ENCODE assay signal across 16 mouse cellular contexts in the genomic region with DNA sequence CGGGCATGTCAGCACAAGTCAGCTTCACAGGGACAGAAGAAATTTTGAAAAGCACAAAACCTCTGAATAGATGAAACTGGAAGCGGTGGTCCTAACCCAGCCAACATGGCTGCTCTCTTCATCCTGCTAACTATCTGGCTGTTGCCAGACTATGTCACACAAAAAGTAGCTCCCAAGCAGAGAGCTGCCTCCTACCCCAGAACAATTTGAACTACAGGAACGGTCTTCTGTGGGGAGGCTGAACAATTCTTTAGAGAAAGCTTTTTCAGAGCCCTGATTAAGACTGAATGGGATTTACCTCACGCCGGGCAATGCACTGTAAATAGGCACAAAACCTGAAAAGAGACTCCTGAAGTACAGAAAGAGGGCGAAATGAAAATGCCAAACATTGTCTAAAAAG.
DNase-seq lines count a peak whose midpoint lies in the region; ATAC-seq lines count a peak whose summit lies in the region.
"Had no signal": no experiment of that assay in that cellular context is flagged by ENCODE, and none has a peak within 500 bp of the region (broad histone marks: within the 10 kb centered on the region; RNA-seq: fewer than 3 reads in every experiment).

No protein-coding gene starts in this region.

- H3K9ac ChIP-seq in heart, embryonic 12.5 days = peak overlapping the region; percentile 31; the same call in 1 of the 2 replicates
- H3K9ac ChIP-seq in lung, embryonic 15.5 days = no peak overlapping the region
- H3K9ac ChIP-seq in forebrain, embryonic 15.5 days (replicated peaks) = no peak overlapping the region
- H3K9ac ChIP-seq in stomach, embryonic 14.5 days (replicated peaks; ENCODE audit: low read depth, low read length) = no peak overlapping the region
- H3K9ac ChIP-seq: liver, embryonic 14.5 days; neural tube, embryonic 13.5 days had no signal

- no peak for DNase-seq in heart, postnatal 14 days
- DNase-seq in lung, adult 18-20 months = no peak
- DNase-seq in adrenal gland, adult 18-20 months (ENCODE audit: low spot score in 2 of 2) = no peak
- no peak for DNase-seq in adrenal gland, postnatal 25 days
- DNase-seq: adrenal gland, postnatal 10 days; gastrocnemius, postnatal 10 days; retina, postnatal 1 day; thymus, postnatal 25 days had no signal

- no peak overlapping the region for H3K4me2 ChIP-seq in heart, embryonic 12.5 days
- no peak overlapping the region for H3K4me2 ChIP-seq in lung, embryonic 15.5 days
- no peak overlapping the region for H3K4me2 ChIP-seq in forebrain, embryonic 15.5 days (replicated peaks)
- no peak overlapping the region for H3K4me2 ChIP-seq in stomach, embryonic 14.5 days (replicated peaks; ENCODE audit: low read depth, low read length)
- H3K4me2 ChIP-seq: neural tube, embryonic 13.5 days had no signal

- no peak for ATAC-seq in heart, embryonic 12.5 days (ENCODE audit: insufficient number of reproducible peaks, low FRiP score)
- no peak for ATAC-seq in lung, embryonic 15.5 days (ENCODE audit: borderline replicate concordance, extremely low read depth, low FRiP score, low TSS enrichment)
- ATAC-seq in forebrain, embryonic 15.5 days (replicated peaks) = peak; percentile 58; the same call in 1 of the 2 replicates
- no peak for ATAC-seq in stomach, embryonic 14.5 days (ENCODE audit: insufficient number of reproducible peaks, insufficient read depth, low FRiP score, low read depth)
- ATAC-seq: intestine, postnatal 0 days had no signal

- peak overlapping the region; percentile 59 for H3K27ac ChIP-seq in heart, embryonic 12.5 days (ENCODE audit: poor library complexity, severe bottlenecking)
- peak overlapping the region; percentile 63 for H3K27ac ChIP-seq in lung, embryonic 15.5 days
- peak overlapping the region; percentile 31; the same call in 1 of the 2 replicates for H3K27ac ChIP-seq in forebrain, embryonic 15.5 days (replicated peaks)
- H3K27ac ChIP-seq in stomach, embryonic 14.5 days (ENCODE audit: low read length) = peak overlapping the region; percentile 52; the same call in 1 of the 2 replicates
- H3K27ac ChIP-seq: liver, embryonic 14.5 days; neural tube, embryonic 13.5 days had no signal

- H3K4me3 ChIP-seq in heart, embryonic 12.5 days = no peak overlapping the region
- no peak overlapping the region for H3K4me3 ChIP-seq in lung, embryonic 15.5 days
- no peak overlapping the region for H3K4me3 ChIP-seq in forebrain, embryonic 15.5 days
- no peak overlapping the region for H3K4me3 ChIP-seq in stomach, embryonic 14.5 days (ENCODE audit: low read depth, low read length)
- H3K4me3 ChIP-seq: megakaryocyte, embryonic 14.5 days; neural tube, embryonic 13.5 days had no signal

- H3K4me1 ChIP-seq in heart, embryonic 12.5 days (replicated peaks) = peaks cover 69% of the 10 kb centered on the region
- peaks cover 18% of the 10 kb centered on the region for H3K4me1 ChIP-seq in lung, embryonic 15.5 days
- peaks cover 14% of the 10 kb centered on the region for H3K4me1 ChIP-seq in forebrain, embryonic 15.5 days
- H3K4me1 ChIP-seq in stomach, embryonic 14.5 days (ENCODE audit: control insufficient read depth, insufficient read depth, low read length) = peaks cover 28% of the 10 kb centered on the region; the same call in 1 of the 2 replicates

- intact Hi-C loops in heart, postnatal 14 days (cut with DNase I) = no loop called here

- H3K36me3 ChIP-seq in heart, embryonic 12.5 days = peaks cover 11% of the 10 kb centered on the region; the same call in 1 of the 2 replicates
- no peaks in the 10 kb centered on the region for H3K36me3 ChIP-seq in lung, embryonic 15.5 days
- H3K36me3 ChIP-seq in forebrain, embryonic 15.5 days = no peaks in the 10 kb centered on the region
- no peaks in the 10 kb centered on the region for H3K36me3 ChIP-seq in stomach, embryonic 14.5 days (ENCODE audit: control insufficient read depth, insufficient read depth, low read length)
- H3K36me3 ChIP-seq: neural tube, embryonic 13.5 days had no signal

- WGBS in heart, embryonic 12.5 days = 81% methylated on average over 6 of the region's 6 CpGs
- 60% methylated on average over 6 of the region's 6 CpGs for WGBS in lung, embryonic 15.5 days
- 12% methylated on average over 6 of the region's 6 CpGs for WGBS in forebrain, embryonic 15.5 days
- WGBS in stomach, embryonic 14.5 days = 63% methylated on average over 6 of the region's 6 CpGs

- no peaks in the 10 kb centered on the region for H3K9me3 ChIP-seq in heart, embryonic 12.5 days (replicated peaks)
- no peaks in the 10 kb centered on the region for H3K9me3 ChIP-seq in lung, embryonic 15.5 days
- H3K9me3 ChIP-seq in forebrain, embryonic 15.5 days = no peaks in the 10 kb centered on the region
- no peaks in the 10 kb centered on the region for H3K9me3 ChIP-seq in stomach, embryonic 14.5 days (ENCODE audit: control insufficient read depth, low read depth, low read length)
- H3K9me3 ChIP-seq: megakaryocyte, embryonic 14.5 days; neural tube, embryonic 13.5 days had no signal

- no peaks in the 10 kb centered on the region for H3K27me3 ChIP-seq in heart, embryonic 12.5 days (replicated peaks)
- H3K27me3 ChIP-seq in lung, embryonic 15.5 days = no peaks in the 10 kb centered on the region
- no peaks in the 10 kb centered on the region for H3K27me3 ChIP-seq in forebrain, embryonic 15.5 days
- no peaks in the 10 kb centered on the region for H3K27me3 ChIP-seq in stomach, embryonic 14.5 days (ENCODE audit: control insufficient read depth, insufficient read depth, low read length)
- H3K27me3 ChIP-seq: neural tube, embryonic 13.5 days had no signal
